Mouse (Mus musculus) brain, embryonic 14.5 days (tissue): ENCODE measurements at regions not wholly inside any gene's neighbourhood (a gene's known extent, or its start where the extent isn't known, plus 50 kb on each side); places are given as distances from the start of the nearest gene placed in this dataset.

ENCODE experiments used
- CTCF ChIP-seq: fragments of 200-500 bp; IDR thresholded peaks from 2 replicates; pipeline ENCODE4 v1.5.1; 2012; ENCODE audit warnings: inconsistent platforms, mild to moderate bottlenecking, moderate library complexity, borderline replicate concordance; ENCODE audit not compliant: insufficient read depth, insufficient read length; ENCODE audit errors: extremely low read depth
- POLR2A ChIP-seq: fragments of 200-500 bp; IDR thresholded peaks from 2 replicates; pipeline ENCODE4 v1.6.1; 2012; ENCODE audit warnings: mild to moderate bottlenecking, inconsistent platforms, borderline replicate concordance; ENCODE audit not compliant: poor library complexity, insufficient read depth, insufficient read length, severe bottlenecking; ENCODE audit errors: extremely low read depth

GRCm38 (mm10) chr15:92946216-92946615, 328.8 kb downstream of the Gxylt1 start:
- no peak for TF ChIP-seq CTCF
- no peak for TF ChIP-seq POLR2A
